Mouse (Mus musculus) liver, embryonic 12.5 days (tissue): ENCODE results near the gene Popdc3. TPM values are rescaled to one million over a fixed set of nuclear protein-coding genes. Genes with fewer than 3 reads are reported as not detected.

Experiments
- ATAC-seq: fragments of 200-750 bp; cut with Nextera tagmentation; 2 replicates; pipeline ENCODE4 v1.8.0; 2017; ENCODE audit warnings: moderate number of reproducible peaks, mild to moderate bottlenecking, moderate library complexity
- H3K27ac ChIP-seq: fragments of 300-500 bp; sonication (generic); 2 replicates; pipeline ENCODE4 v1.5.1; 2016; ENCODE audit warnings: mild to moderate bottlenecking
- H3K27me3 ChIP-seq: fragments of 300-500 bp; sonication (generic); replicated peaks from 2 replicates; pipeline ENCODE4 v1.6.1; 2016; ENCODE audit warnings: mild to moderate bottlenecking, moderate library complexity
- H3K36me3 ChIP-seq: fragments of 300-500 bp; sonication (generic); 2 replicates; pipeline ENCODE4 v1.6.1; 2016; ENCODE audit warnings: mild to moderate bottlenecking, moderate library complexity
- H3K4me1 ChIP-seq: fragments of 300-500 bp; sonication (generic); 2 replicates; pipeline ENCODE4 v1.6.1; 2016
- H3K4me2 ChIP-seq: fragments of 300-500 bp; sonication (generic); 2 replicates; pipeline ENCODE4 v1.6.1; 2016; ENCODE audit warnings: mild to moderate bottlenecking, moderate library complexity
- H3K4me3 ChIP-seq: fragments of 300-500 bp; sonication (generic); 2 replicates; pipeline ENCODE4 v1.5.1; 2016; ENCODE audit warnings: mild to moderate bottlenecking, moderate library complexity
- H3K9ac ChIP-seq: fragments of 300-500 bp; sonication (generic); 2 replicates; pipeline ENCODE4 v1.6.1; 2016; ENCODE audit warnings: mild to moderate bottlenecking, moderate library complexity
- H3K9me3 ChIP-seq: fragments of 300-500 bp; sonication (generic); replicated peaks from 2 replicates; pipeline ENCODE4 v1.6.1; 2016; ENCODE audit warnings: mild to moderate bottlenecking, moderate library complexity
- WGBS: fragments of 180-500 bp; shearing (Covaris S2); methylation state at CpG from one replicate; pipeline ENCODE4 v1.1.7; 2016; ENCODE audit not compliant: insufficient replicate concordance; 5-methylcytosine and 5-hydroxymethylcytosine counted together
- polyA plus RNA-seq: library from polyadenylated mRNA; unstranded; fragments of >200 nt; fragmentation: Nextera tagmentation; extraction: Ambion mirVana; gene quantifications from 2 replicates; pipeline ENCODE4 v1.2.1, GENCODE M21; 2016

The Popdc3 gene
- polyA plus RNA-seq, 1 experiment from 2014 or later, result 0.08 TPM

- ATAC-seq, result no peak
- Histone ChIP-seq H3K4me1 (no peaks in the 10 kb centered on the region), H3K27ac (no peak overlapping the region), H3K9me3 (no peaks in the 10 kb centered on the region), H3K9ac (no peak overlapping the region), H3K4me3 (no peak overlapping the region), H3K4me2 (no peak overlapping the region), H3K36me3 (no peaks in the 10 kb centered on the region), H3K27me3 (no peaks in the 10 kb centered on the region)
Observed at GRCm38 (mm10) chr10:45210201-45210600, 32.3 kb downstream of the Popdc3 start.

DNA sequence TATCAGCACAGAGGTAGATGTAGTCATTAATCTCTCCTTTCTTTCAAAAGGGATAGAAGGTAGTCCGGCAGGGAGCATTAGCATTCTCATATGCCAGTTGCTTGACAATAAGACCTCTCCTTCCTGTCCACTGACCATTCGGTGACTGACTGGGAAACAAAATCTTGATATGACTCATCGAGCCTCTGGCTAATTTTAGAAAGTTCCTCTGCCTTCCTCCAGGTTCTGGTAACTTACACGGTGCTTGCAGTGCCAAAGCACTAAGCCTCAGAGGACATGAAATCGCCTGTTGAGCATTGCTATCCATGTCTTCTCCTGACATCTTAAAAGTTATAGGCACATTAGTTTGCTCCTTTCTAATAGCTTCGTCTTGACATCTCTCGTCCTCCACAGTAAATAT is 38.8 kb downstream of the Popdc3 start:
- Histone ChIP-seq H3K4me2 (no peak overlapping the region), H3K36me3 (no peaks in the 10 kb centered on the region), H3K9me3 (no peaks in the 10 kb centered on the region), H3K9ac (no peak overlapping the region), H3K27ac (no peak overlapping the region), H3K4me3 (no peak overlapping the region), H3K4me1 (no peaks in the 10 kb centered on the region), H3K27me3 (no peaks in the 10 kb centered on the region)
- WGBS, result 43% methylated on average over 7 of the region's 7 CpGs
- no peak for ATAC-seq

GRCm38 (mm10) chr10:45229954-45230353 is 52.1 kb downstream of the Popdc3 start:
- Histone ChIP-seq H3K27me3 (no peaks in the 10 kb centered on the region), H3K4me1 (no peaks in the 10 kb centered on the region), H3K27ac (no peak overlapping the region), H3K4me3 (no peak overlapping the region), H3K4me2 (no peak overlapping the region), H3K9ac (no peak overlapping the region), H3K36me3 (no peaks in the 10 kb centered on the region), H3K9me3 (no peaks in the 10 kb centered on the region)
- WGBS, result 36% methylated on average over 4 of the region's 4 CpGs
- no peak for ATAC-seq

GRCm38 (mm10) chr10:45233351-45233750 is 55.5 kb downstream of the Popdc3 start:
- Histone ChIP-seq H3K4me3 (no peak overlapping the region), H3K36me3 (no peaks in the 10 kb centered on the region), H3K9me3 (no peaks in the 10 kb centered on the region), H3K4me2 (no peak overlapping the region), H3K9ac (no peak overlapping the region), H3K27ac (no peak overlapping the region), H3K4me1 (no peaks in the 10 kb centered on the region), H3K27me3 (no peaks in the 10 kb centered on the region)
- 70% methylated on average over 6 of the region's 6 CpGs for WGBS
- no peak for ATAC-seq

DNA sequence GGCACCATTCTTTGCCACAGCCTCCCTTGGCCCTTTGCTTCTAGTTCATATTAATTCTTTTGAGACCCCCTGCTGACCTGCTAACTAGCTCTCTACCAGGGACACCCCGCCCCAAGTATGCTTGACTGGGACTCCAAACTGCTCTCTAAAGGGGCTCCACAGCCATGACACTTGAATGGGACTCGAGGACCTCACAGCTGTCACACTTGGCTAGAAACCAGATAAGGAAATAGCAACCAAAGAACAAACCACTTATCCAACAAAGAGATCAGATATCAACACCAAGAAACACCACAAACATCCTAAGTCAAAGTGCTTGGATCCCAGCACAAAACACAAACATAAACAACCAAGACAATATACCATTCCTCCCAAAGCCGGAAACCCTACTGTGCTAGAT is 58.4 kb downstream of the Popdc3 start:
- 43% methylated on average over 3 of the region's 3 CpGs for WGBS
- no peak overlapping the region for H3K9ac ChIP-seq
- H3K27me3 ChIP-seq, result no peaks in the 10 kb centered on the region
- H3K36me3 ChIP-seq, result no peaks in the 10 kb centered on the region
- H3K27ac ChIP-seq, result no peak overlapping the region
- no peaks in the 10 kb centered on the region for H3K4me1 ChIP-seq
- no peak overlapping the region for H3K4me3 ChIP-seq
- ATAC-seq, result no peak
- no peak overlapping the region for H3K4me2 ChIP-seq
- no peaks in the 10 kb centered on the region for H3K9me3 ChIP-seq

GRCm38 (mm10) chr10:45237492-45237891 is 59.6 kb downstream of the Popdc3 start:
- Histone ChIP-seq H3K27ac (no peak overlapping the region), H3K36me3 (no peaks in the 10 kb centered on the region), H3K4me1 (no peaks in the 10 kb centered on the region), H3K4me3 (no peak overlapping the region), H3K9me3 (no peaks in the 10 kb centered on the region), H3K4me2 (no peak overlapping the region), H3K27me3 (no peaks in the 10 kb centered on the region), H3K9ac (no peak overlapping the region)
- WGBS, result 55% methylated on average over 5 of the region's 5 CpGs
- ATAC-seq, result no peak

DNA sequence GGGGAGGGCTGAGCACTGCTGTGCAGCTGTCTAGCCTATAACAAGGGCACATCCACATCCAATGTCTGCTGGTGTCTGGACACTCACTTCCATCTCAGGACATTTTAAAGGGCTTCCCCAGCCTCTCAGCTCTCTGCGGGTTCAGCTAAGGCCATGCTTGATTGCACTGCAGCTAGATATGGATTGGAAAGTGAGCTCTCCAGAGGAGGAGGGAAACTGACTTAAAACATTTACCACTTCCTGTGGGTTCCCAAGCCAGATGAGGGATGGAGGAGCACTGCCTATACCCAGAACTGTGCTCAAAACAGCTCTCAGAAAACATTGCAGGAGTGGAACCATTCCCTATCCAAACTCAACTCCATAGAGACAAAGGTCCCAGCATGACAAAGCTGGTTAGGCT is 82.6 kb downstream of the Popdc3 start:
- no peak overlapping the region for H3K4me3 ChIP-seq
- H3K9me3 ChIP-seq, result 0 out of 2 replicates have a peak, but pooled peaks cover 5% of the 10 kb centered on the region
- no peak overlapping the region for H3K27ac ChIP-seq
- no peak overlapping the region for H3K9ac ChIP-seq
- no peak overlapping the region for H3K4me2 ChIP-seq
- WGBS, result 42% methylated on average over 1 of the region's 1 CpGs
- ATAC-seq, result no peak
- no peaks in the 10 kb centered on the region for H3K27me3 ChIP-seq
- H3K36me3 ChIP-seq, result no peaks in the 10 kb centered on the region
- H3K4me1 ChIP-seq, result no peaks in the 10 kb centered on the region

DNA sequence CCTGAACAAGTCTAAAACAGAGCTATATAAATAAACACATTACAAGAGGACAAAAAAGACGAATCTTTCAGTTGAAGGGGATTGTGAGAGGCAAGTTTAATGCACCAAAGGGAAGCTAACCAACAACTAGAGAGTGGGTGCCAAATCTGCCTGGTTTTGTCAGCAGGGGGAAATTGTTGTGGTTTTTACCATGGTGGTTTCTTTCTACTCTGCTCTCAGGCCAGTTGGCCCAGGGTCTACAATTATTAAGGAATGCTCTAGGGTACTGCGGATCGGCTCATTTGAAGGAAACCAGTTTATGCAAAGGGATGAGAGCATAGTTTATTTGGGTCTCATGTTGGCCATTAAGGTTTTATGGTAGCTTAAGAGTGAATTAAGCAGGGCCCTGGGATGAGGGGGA is 84.2 kb downstream of the Popdc3 start:
- 63% methylated on average over 3 of the region's 3 CpGs for WGBS
- H3K4me1 ChIP-seq, result no peaks in the 10 kb centered on the region
- H3K4me3 ChIP-seq, result no peak overlapping the region
- H3K9ac ChIP-seq, result no peak overlapping the region
- H3K27me3 ChIP-seq, result no peaks in the 10 kb centered on the region
- H3K27ac ChIP-seq, result no peak overlapping the region
- no peak for ATAC-seq
- H3K9me3 ChIP-seq, result no peaks in the 10 kb centered on the region
- H3K4me2 ChIP-seq, result no peak overlapping the region
- no peaks in the 10 kb centered on the region for H3K36me3 ChIP-seq

GRCm38 (mm10) chr10:45276499-45276898 is 98.6 kb downstream of the Popdc3 start:
- Histone ChIP-seq H3K36me3 (no peaks in the 10 kb centered on the region), H3K4me1 (no peaks in the 10 kb centered on the region), H3K9me3 (peaks cover 4% of the 10 kb centered on the region), H3K27ac (no peak overlapping the region), H3K27me3 (no peaks in the 10 kb centered on the region), H3K9ac (no peak overlapping the region), H3K4me3 (no peak overlapping the region), H3K4me2 (no peak overlapping the region)
- ATAC-seq, result no peak
- WGBS, result 22% methylated on average over 3 of the region's 3 CpGs

DNA sequence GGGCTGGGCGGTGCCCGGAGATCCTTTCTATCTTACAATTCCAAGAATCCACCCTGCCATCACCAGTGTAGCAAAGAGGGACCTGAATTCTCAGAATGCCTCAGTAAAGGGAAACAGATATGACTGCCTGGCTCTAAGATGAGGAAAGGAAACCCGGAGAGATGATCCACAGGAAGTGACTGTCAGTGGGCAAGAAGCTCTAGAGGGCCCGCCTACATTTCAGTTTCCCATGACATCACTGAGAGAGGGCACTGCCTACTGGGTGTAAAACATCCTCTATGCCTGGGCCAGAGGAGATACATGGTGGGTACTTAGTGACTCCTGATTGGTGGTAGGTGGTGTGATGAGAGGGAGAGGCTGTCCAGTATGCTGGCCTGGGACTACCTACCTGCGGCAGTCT is 99.1 kb downstream of the Popdc3 start:
- no peak for ATAC-seq
- no peak overlapping the region for H3K4me3 ChIP-seq
- no peak overlapping the region for H3K4me2 ChIP-seq
- H3K27me3 ChIP-seq, result no peaks in the 10 kb centered on the region
- no peak overlapping the region for H3K9ac ChIP-seq
- no peaks in the 10 kb centered on the region for H3K4me1 ChIP-seq
- no peaks in the 10 kb centered on the region for H3K9me3 ChIP-seq
- H3K27ac ChIP-seq, result no peak overlapping the region
- 57% methylated on average over 5 of the region's 5 CpGs for WGBS
- no peaks in the 10 kb centered on the region for H3K36me3 ChIP-seq

GRCm38 (mm10) chr10:45285651-45286050 is 107.8 kb downstream of the Popdc3 start:
- Histone ChIP-seq H3K27me3 (peaks cover 42% of the 10 kb centered on the region), H3K36me3 (no peaks in the 10 kb centered on the region), H3K9me3 (no peaks in the 10 kb centered on the region), H3K4me1 (peaks cover 4% of the 10 kb centered on the region; the same call in 1 of the 2 replicates), H3K4me3 (no peak overlapping the region), H3K27ac (no peak overlapping the region), H3K9ac (no peak overlapping the region), H3K4me2 (no peak overlapping the region)
- ATAC-seq, result no peak
- 36% methylated on average over 5 of the region's 5 CpGs for WGBS

- WGBS, result 30% methylated on average over 7 of the region's 7 CpGs
- no peak overlapping the region for H3K27ac ChIP-seq
- H3K9me3 ChIP-seq, result no peaks in the 10 kb centered on the region
- H3K4me3 ChIP-seq, result no peak overlapping the region
- H3K27me3 ChIP-seq, result peaks cover 48% of the 10 kb centered on the region
- H3K9ac ChIP-seq, result no peak overlapping the region
- H3K4me1 ChIP-seq, result peaks cover 4% of the 10 kb centered on the region; the same call in 1 of the 2 replicates
- no peaks in the 10 kb centered on the region for H3K36me3 ChIP-seq
- no peak overlapping the region for H3K4me2 ChIP-seq
- no peak for ATAC-seq
Observed at GRCm38 (mm10) chr10:45288351-45288750, 110.5 kb downstream of the Popdc3 start.

- WGBS, result under 1% methylated on average over 66 of the region's 71 CpGs
Observed at GRCm38 (mm10) chr10:45289218-45290105, 111.6 kb downstream of the Popdc3 start.

More at GRCm38 (mm10) chr10:45289218-45290105, 111.6 kb downstream of the Popdc3 start:
- H3K27me3 ChIP-seq, result peaks cover 48% of the 10 kb centered on the region
- peaks cover 4% of the 10 kb centered on the region; the same call in 1 of the 2 replicates for H3K4me1 ChIP-seq
- no peaks in the 10 kb centered on the region for H3K9me3 ChIP-seq
- H3K27ac ChIP-seq, result no peak overlapping the region
- H3K9ac ChIP-seq, result no peak overlapping the region
- ATAC-seq, result no peak
- H3K36me3 ChIP-seq, result no peaks in the 10 kb centered on the region
- peak overlapping the region; percentile 72 for H3K4me2 ChIP-seq
- peak overlapping the region; percentile 48 for H3K4me3 ChIP-seq
